Mouse (Mus musculus): ENCODE data around the gene Plch2.

- TF ChIP-seq CTCF (IDR thresholded peaks at IDR 0.05; ENCODE audit: insufficient read depth, low read depth, low read length) (no peak), POLR2A (IDR thresholded peaks at IDR 0.05; ENCODE audit: insufficient read depth, low read depth, low read length) (no peak)
Measured at GRCm38 (mm10) chr4:155056724-155057123, at the start of gene Plch2.

Measured in olfactory bulb, adult 2 months (tissue).